Mouse (Mus musculus) hindbrain, postnatal 0 days (tissue): ENCODE results near the gene Gm20388. TPM values are rescaled to one million over a fixed set of nuclear protein-coding genes. Genes with fewer than 3 reads are reported as not detected.
A peak's percentile ranks its signal among the peaks of the same experiment; 100 is the strongest.

Experiments
- ATAC-seq: fragments of 200-750 bp; cut with Nextera tagmentation; 2 replicates; pipeline ENCODE4 v1.8.0; 2017; ENCODE audit warnings: mild to moderate bottlenecking, moderate TSS enrichment, moderate library complexity
- DNase-seq: peaks from one replicate; pipeline ENCODE4 v3.0.0-alpha.2; 2015; ENCODE audit warnings: low spot score
- H3K27ac ChIP-seq: fragments of 300-500 bp; sonication (generic); 2 replicates; pipeline ENCODE4 v1.5.1; 2014; ENCODE audit warnings: mild to moderate bottlenecking
- H3K27me3 ChIP-seq: fragments of 300-500 bp; sonication (generic); 2 replicates; pipeline ENCODE4 v1.6.1; 2014; ENCODE audit warnings: low read length, mixed read lengths; ENCODE audit not compliant: insufficient read depth
- H3K36me3 ChIP-seq: fragments of 300-500 bp; sonication (generic); 2 replicates; pipeline ENCODE4 v1.6.1; 2014; ENCODE audit warnings: low read length, mixed read lengths; ENCODE audit not compliant: insufficient read depth
- H3K4me1 ChIP-seq: fragments of 300-500 bp; sonication (generic); 2 replicates; pipeline ENCODE4 v1.6.1; 2014; ENCODE audit warnings: antibody characterized with exemption, low read length, mixed read lengths; ENCODE audit not compliant: insufficient read depth
- H3K4me2 ChIP-seq: fragments of 300-500 bp; sonication (generic); 2 replicates; pipeline ENCODE4 v1.6.1; 2014; ENCODE audit warnings: low read depth, mild to moderate bottlenecking, low read length, moderate library complexity, mixed read lengths
- H3K4me3 ChIP-seq: fragments of 300-500 bp; sonication (generic); 2 replicates; pipeline ENCODE4 v1.5.1; 2014; ENCODE audit warnings: low read length
- H3K9ac ChIP-seq: fragments of 300-500 bp; sonication (generic); replicated peaks from 2 replicates; pipeline ENCODE4 v1.6.1; 2014; ENCODE audit warnings: mild to moderate bottlenecking, low read length, moderate library complexity, mixed read lengths
- H3K9me3 ChIP-seq: fragments of 300-500 bp; sonication (generic); 2 replicates; pipeline ENCODE4 v1.6.1; 2016; ENCODE audit warnings: low read length, mixed read lengths
- CTCF ChIP-seq: IDR thresholded peaks from 2 replicates; pipeline ENCODE4 v1.5.1; 2016; ENCODE audit warnings: antibody characterized with exemption, control low read depth, low read depth
- whole genome bisulfite sequencing: fragments of 180-500 bp; shearing (Covaris S2); extraction: QIAGEN DNeasy Blood & Tissue Kit; methylation state at CpG from one replicate; pipeline ENCODE4 v1.1.7; 2014; 5-methylcytosine and 5-hydroxymethylcytosine counted together
- polyA plus RNA-seq: library from polyadenylated mRNA; unstranded; fragments of >200 nt; fragmentation: Nextera tagmentation; extraction: Ambion mirVana; gene quantifications from 2 replicates; pipeline ENCODE4 v1.2.1, GENCODE M21; 2015
- total RNA-seq: library from RNA; depleted of rRNA; stranded (reverse); fragments of >200 nt; gene quantifications from 2 replicates; pipeline ENCODE4 v1.2.3, GENCODE M21; 2014

Gm20388 gene
- total and polyA plus RNA-seq, 2 experiments from 2014 or later: 71.3 TPM; not detected in 1

GRCm38 (mm10) chr8:123498963-123499362 lies 3588.3 kb downstream of the Gm20388 start:
- H3K27me3 ChIP-seq: no peaks in the 10 kb centered on the region
- no peak for DNase-seq
- H3K4me3 ChIP-seq: no peak overlapping the region
- no peaks in the 10 kb centered on the region for H3K4me1 ChIP-seq
- TF ChIP-seq CTCF: no peak
- H3K27ac ChIP-seq: no peak overlapping the region
- WGBS: 81% methylated on average over 11 of the region's 11 CpGs
- ATAC-seq: no peak
- no peak overlapping the region for H3K4me2 ChIP-seq
- H3K36me3 ChIP-seq: peaks cover 80% of the 10 kb centered on the region
- no peaks in the 10 kb centered on the region for H3K9me3 ChIP-seq
- H3K9ac ChIP-seq: no peak overlapping the region

GRCm38 (mm10) chr8:123499556-123499955 lies 3588.9 kb downstream of the Gm20388 start:
- Histone ChIP-seq H3K4me3 (no peak overlapping the region), H3K36me3 (peaks cover 80% of the 10 kb centered on the region), H3K9me3 (no peaks in the 10 kb centered on the region), H3K9ac (no peak overlapping the region), H3K4me2 (no peak overlapping the region), H3K27ac (no peak overlapping the region), H3K27me3 (no peaks in the 10 kb centered on the region), H3K4me1 (no peaks in the 10 kb centered on the region)
- TF ChIP-seq CTCF: no peak
- ATAC-seq (no peak), DNase-seq (no peak)
- 90% methylated on average over 11 of the region's 11 CpGs for WGBS

DNA sequence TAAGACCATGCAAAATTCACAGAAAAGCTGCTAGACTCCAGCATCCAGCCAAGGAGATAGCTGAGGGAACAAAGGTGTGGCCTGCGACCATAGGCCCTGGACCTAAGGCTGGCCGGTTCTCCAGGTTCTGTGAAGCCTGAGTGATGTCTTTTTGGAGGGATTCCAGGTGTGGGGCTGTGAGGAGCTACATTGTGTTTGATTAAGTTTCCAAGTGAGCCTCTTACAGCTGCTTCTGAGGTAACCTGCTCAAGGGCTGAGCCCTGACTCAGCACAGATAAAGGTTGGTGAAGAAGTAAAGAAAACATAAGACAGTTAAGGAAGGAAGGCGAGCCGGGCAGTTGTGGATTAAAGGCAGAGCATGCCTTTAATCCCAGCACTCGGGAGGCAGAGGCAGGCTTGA lies 3591.6 kb downstream of the Gm20388 start:
- Histone ChIP-seq H3K27ac (no peak overlapping the region), H3K9ac (no peak overlapping the region), H3K4me1 (no peaks in the 10 kb centered on the region), H3K36me3 (peaks cover 80% of the 10 kb centered on the region), H3K27me3 (no peaks in the 10 kb centered on the region), H3K4me2 (no peak overlapping the region), H3K9me3 (no peaks in the 10 kb centered on the region), H3K4me3 (no peak overlapping the region)
- WGBS: 92% methylated on average over 5 of the region's 5 CpGs
- ATAC-seq (no peak), DNase-seq (no peak)
- no peak for TF ChIP-seq CTCF

GRCm38 (mm10) chr8:123503801-123504467 lies 3593.3 kb downstream of the Gm20388 start:
- Histone ChIP-seq H3K36me3 (peaks cover 84% of the 10 kb centered on the region), H3K4me2 (no peak overlapping the region), H3K27me3 (no peaks in the 10 kb centered on the region), H3K27ac (no peak overlapping the region), H3K4me1 (no peaks in the 10 kb centered on the region), H3K9ac (no peak overlapping the region), H3K4me3 (no peak overlapping the region), H3K9me3 (no peaks in the 10 kb centered on the region)
- TF ChIP-seq CTCF: peak; percentile 52
- ATAC-seq (no peak), DNase-seq (no peak)
- WGBS: 96% methylated on average over 6 of the region's 6 CpGs

GRCm38 (mm10) chr8:123504591-123505195 lies 3594.1 kb downstream of the Gm20388 start:
- no peak for TF ChIP-seq CTCF
- Histone ChIP-seq H3K4me1 (no peaks in the 10 kb centered on the region), H3K4me3 (no peak overlapping the region), H3K36me3 (peaks cover 84% of the 10 kb centered on the region), H3K27ac (0 out of 2 replicates have a peak overlapping the region, but pooled peaks have one; percentile 38), H3K4me2 (no peak overlapping the region), H3K27me3 (no peaks in the 10 kb centered on the region), H3K9me3 (no peaks in the 10 kb centered on the region), H3K9ac (no peak overlapping the region)
- ATAC-seq: no peak
- WGBS: 83% methylated on average over 9 of the region's 9 CpGs
- DNase-seq: no peak

DNA sequence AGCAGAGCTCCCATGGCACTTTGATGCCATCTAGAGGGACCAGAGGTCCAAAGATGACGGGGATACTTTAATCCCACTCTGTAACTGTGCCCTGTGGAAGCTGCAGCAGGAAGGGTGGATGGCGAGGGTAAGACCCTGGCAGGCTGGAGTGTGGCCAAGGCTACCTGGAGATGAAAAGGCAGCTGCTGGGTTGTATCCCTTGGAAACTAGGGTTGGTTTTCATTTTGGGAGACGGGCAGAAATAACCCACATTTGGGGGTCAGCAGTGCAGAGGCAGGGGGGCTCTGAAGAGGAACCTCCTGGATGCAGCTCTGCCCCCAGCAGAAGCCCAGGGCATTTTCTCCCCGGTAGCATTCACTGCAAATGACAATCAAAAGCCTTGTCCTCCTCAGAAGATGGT lies 3594.6 kb downstream of the Gm20388 start:
- TF ChIP-seq CTCF: no peak
- no peaks in the 10 kb centered on the region for H3K4me1 ChIP-seq
- H3K4me3 ChIP-seq: no peak overlapping the region
- H3K36me3 ChIP-seq: peaks cover 82% of the 10 kb centered on the region
- 59% methylated on average over 4 of the region's 4 CpGs for WGBS
- H3K27ac ChIP-seq: no peak overlapping the region
- DNase-seq (no peak), ATAC-seq (no peak)
- H3K4me2 ChIP-seq: no peak overlapping the region
- no peaks in the 10 kb centered on the region for H3K27me3 ChIP-seq
- no peak overlapping the region for H3K9ac ChIP-seq
- H3K9me3 ChIP-seq: no peaks in the 10 kb centered on the region

- Histone ChIP-seq H3K4me2 (no peak overlapping the region), H3K36me3 (peaks cover 78% of the 10 kb centered on the region), H3K4me1 (no peaks in the 10 kb centered on the region), H3K27ac (no peak overlapping the region), H3K9me3 (no peaks in the 10 kb centered on the region), H3K27me3 (no peaks in the 10 kb centered on the region), H3K4me3 (no peak overlapping the region), H3K9ac (no peak overlapping the region)
- DNase-seq (no peak), ATAC-seq (no peak)
- no peak for TF ChIP-seq CTCF
- 83% methylated on average over 9 of the region's 9 CpGs for WGBS
Observed at GRCm38 (mm10) chr8:123505695-123506094, 3595.1 kb downstream of the Gm20388 start.
